Mouse (Mus musculus) heart, postnatal 10 days (tissue): ENCODE measurements around the gene Ttk. TPM values are rescaled to one million over a fixed set of nuclear protein-coding genes. Genes with fewer than 3 reads are reported as not detected.

Source experiments
- DNase-seq, 2 experiments: peaks; one replicate each; pipeline ENCODE4 v3.0.0; 2021
- intact Hi-C: fragments of 180-260 bp; cut with DNase I; formaldehyde crosslinking; loops from one replicate; pipeline ENCODE4 v1.15.1; 2025
- total RNA-seq, 2 experiments: library from RNA; stranded (reverse); gene quantifications; 2 replicates each; pipeline ENCODE4 v1.2.3; 2021

Gene Ttk
- total RNA-seq, 2 experiments from 2014 or later: 5.1 to 5.2 TPM

DNA sequence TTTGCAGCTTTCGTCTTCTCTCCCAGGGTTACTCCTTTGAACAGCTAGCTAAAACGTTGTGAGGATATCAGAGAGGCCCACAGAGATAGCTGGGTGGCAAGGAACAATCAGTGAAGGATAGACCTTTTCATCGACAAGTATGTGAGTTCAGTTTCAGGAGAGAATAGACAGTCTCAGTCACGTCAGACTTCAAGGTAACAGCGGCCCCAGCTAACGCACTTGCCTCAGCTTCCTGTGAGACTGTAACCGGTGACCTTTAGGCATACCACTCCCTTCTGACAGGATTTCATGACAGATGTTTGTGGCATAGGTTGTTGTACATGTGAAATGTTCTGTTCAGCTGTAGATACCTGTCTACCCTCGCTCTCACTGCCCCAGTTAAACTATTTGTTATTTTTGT lies 58.6 kb downstream of the Ttk start:
- no peak for DNase-seq
- intact Hi-C loops: no loop called here

DNA sequence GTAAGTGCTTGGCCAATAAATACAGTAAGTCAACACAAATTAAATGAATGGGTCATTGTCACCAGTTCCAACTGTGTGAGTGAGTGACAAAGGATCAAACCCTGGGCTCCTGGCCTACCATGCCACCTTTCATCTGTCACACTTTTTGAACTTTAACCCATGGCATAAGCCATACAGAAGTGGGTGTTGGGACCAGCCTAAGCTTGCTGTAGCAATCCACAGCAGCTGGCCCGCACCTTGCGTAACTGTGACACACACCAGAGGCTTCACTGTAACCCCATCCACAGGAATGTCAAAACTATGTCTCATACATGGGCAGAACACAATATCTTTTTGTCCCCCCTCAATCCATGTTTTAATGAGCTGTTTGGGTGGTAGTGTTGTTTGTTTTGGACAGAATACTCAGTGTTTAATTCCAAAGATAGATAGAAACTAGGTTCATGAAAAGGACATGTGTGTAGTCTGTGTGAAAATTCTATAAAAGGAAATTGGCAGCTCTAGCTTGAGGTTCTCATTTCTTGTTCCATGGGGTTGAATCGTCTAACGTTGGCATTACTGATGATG lies 59.4 kb downstream of the Ttk start:
- intact Hi-C loops: no loop called here
- no peak for DNase-seq

DNA sequence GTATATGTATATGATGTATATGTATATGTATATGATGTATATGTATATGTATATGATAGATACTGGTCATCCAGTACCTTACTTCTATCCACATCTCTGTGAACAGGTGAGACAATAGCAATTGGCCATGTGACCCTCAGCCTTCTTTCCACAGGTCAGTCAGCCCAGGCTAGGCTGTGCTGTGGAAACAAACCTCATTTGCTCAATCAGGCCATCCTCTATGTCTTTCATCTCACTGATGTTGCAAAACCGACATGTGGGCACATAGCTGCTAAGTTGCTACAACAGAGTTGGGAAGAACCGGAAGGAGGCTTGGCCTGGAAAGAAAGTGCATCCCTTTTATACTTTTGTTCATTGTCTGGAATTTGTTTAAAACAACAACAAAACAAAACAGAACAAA lies 67.6 kb downstream of the Ttk start:
- no peak for DNase-seq
- intact Hi-C loops: no loop called here

- intact Hi-C loops: loop anchor here (1.0 kb wide), 1 partner anchor 99 kb away; no protein-coding TSS in a partner anchor
- DNase-seq: no peak
Observed at GRCm38 (mm10) chr9:83905820-83906219, 71.3 kb downstream of the Ttk start.

- DNase-seq: no peak
- intact Hi-C loops: no loop called here
Observed at GRCm38 (mm10) chr9:83907017-83907416, 72.5 kb downstream of the Ttk start.

DNA sequence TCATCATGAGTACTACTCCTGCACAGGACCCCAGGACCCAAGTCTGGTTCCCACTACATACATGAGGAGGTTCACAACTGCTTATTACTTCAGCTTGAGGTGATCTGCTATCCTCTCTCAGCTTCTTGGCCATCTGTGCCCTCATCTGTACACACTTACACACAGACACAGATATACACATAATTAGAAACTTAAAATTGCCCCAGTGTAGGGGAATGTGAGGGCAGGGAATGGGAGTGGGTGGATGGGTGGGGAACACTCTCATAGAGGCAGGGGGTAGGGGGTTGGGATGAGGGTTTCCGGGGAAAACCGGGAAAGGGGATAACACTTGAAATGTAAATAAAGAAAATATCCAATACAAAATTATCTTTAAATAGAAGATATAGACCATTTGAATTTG lies 75.3 kb downstream of the Ttk start:
- no peak for DNase-seq
- intact Hi-C loops: no loop called here

DNA sequence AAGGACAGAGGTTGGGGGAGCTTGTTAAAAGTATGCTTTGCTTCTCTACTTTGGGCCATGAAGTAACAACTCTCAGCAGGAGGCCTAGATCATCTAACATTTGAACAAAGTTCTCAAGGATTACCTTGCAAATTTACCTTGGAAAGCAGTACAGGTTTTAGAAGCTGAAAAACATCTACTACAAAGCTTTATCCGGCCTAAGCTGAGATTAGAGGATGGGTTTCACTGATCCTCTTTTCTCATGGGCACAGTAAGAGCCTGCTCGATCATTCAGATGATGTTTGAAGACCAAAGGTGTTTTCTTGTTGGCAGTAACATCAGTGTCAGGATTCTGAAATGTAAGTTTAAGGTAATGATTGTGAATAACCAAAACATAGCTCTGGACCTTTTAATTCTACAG lies 76.4 kb downstream of the Ttk start:
- no peak for DNase-seq
- intact Hi-C loops: no loop called here

Other genes starting within 250 kb of the Ttk start
- under 1 TPM; 0.35 to 0.60 TPM for gene Elovl4, start 28.4 kb upstream of the Ttk start, total RNA-seq
- gene Bckdhb, start 90.5 kb downstream of the Ttk start, total RNA-seq: 10 to 100 TPM; 36.3 to 53.4 TPM